Mouse (Mus musculus): ENCODE results near the gene Gimd1. TPM values are rescaled to one million over a fixed set of nuclear protein-coding genes. Genes with fewer than 3 reads are reported as not detected.

The Gimd1 gene
- polyA plus RNA-seq, 1 experiment from 2014 or later: not detected

DNA sequence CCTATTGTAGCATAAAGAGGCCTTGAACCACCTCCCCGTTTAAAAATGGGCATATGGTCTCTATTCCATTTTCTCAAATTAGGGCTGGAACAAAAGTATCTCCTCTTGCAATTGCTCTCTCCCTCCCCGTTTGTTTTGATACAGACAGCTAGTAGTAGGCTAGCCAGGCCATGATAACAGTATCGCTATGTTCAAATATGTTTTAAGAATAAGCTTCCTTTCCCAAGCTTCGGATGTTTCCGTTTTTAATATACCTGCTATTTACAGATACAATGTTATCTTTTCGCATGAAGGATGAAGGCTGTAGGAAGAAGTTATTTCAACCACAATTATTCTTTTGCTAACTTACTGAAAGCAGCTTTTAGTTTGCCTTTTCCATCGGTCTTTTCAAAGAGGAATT is 19.7 kb downstream of the Gimd1 start:
- Histone ChIP-seq H3K9ac (no peak overlapping the region), H3K27ac (no peak overlapping the region), H3K4me2 (replicated peaks) (no peak overlapping the region), H3K9me3 (no peaks in the 10 kb centered on the region), H3K36me3 (no peaks in the 10 kb centered on the region), H3K27me3 (no peaks in the 10 kb centered on the region), H3K4me3 (no peak overlapping the region), H3K4me1 (no peaks in the 10 kb centered on the region)
- 89% methylated on average over 7 of the region's 7 CpGs for WGBS
- no peak for ATAC-seq (ENCODE audit: low FRiP score, low read depth)

DNA sequence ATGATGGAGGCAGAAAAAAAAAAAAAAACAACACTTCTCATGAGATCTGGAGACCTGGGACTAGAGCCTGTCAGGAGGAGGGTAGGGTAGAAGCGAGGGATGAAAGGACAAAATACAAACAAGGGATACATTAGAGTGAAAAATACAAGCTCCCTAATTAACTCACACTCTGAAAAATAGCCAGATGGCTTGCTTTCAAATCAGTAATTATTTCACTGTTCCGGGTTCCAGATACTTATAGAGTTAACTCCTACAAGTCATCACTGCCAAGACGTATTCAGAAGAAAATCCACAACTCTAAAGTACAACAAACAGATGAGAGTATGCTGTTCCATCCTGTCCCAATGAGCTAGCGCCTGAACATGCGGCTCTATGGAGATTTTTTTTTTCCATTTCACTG is 20.6 kb downstream of the Gimd1 start:
- H3K4me1 ChIP-seq: no peaks in the 10 kb centered on the region
- no peak overlapping the region for H3K4me2 ChIP-seq (replicated peaks)
- no peak overlapping the region for H3K9ac ChIP-seq
- no peaks in the 10 kb centered on the region for H3K27me3 ChIP-seq
- H3K27ac ChIP-seq: no peak overlapping the region
- 83% methylated on average over 5 of the region's 5 CpGs for WGBS
- no peak for ATAC-seq (ENCODE audit: low FRiP score, low read depth)
- H3K4me3 ChIP-seq: no peak overlapping the region
- no peaks in the 10 kb centered on the region for H3K9me3 ChIP-seq
- no peaks in the 10 kb centered on the region for H3K36me3 ChIP-seq

DNA sequence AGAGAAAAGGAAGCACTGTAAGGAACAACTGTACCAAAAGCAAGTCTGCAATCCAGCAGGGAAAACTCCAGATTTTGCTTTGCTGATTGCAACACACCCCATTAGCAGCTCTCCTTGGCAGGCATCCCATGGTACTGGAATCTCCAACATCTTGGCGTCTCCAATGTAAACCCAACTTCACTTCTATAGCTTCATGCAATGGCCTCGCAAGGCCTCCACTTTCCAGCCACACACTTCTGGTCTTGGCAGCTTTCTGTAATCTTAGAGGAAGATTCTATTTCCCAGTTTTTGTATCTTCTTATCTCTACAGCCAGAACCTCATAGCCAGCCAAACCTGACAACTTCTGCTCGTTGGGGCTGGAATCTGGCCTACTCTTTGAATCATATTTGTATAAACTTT is 22.2 kb downstream of the Gimd1 start:
- 84% methylated on average over 3 of the region's 3 CpGs for WGBS
- no peak for ATAC-seq (ENCODE audit: low FRiP score, low read depth)
- no peaks in the 10 kb centered on the region for H3K9me3 ChIP-seq
- no peak overlapping the region for H3K9ac ChIP-seq
- no peak overlapping the region for H3K27ac ChIP-seq
- H3K36me3 ChIP-seq: no peaks in the 10 kb centered on the region
- H3K4me1 ChIP-seq: no peaks in the 10 kb centered on the region
- H3K4me3 ChIP-seq: no peak overlapping the region
- H3K27me3 ChIP-seq: no peaks in the 10 kb centered on the region
- H3K4me2 ChIP-seq (replicated peaks): no peak overlapping the region

DNA sequence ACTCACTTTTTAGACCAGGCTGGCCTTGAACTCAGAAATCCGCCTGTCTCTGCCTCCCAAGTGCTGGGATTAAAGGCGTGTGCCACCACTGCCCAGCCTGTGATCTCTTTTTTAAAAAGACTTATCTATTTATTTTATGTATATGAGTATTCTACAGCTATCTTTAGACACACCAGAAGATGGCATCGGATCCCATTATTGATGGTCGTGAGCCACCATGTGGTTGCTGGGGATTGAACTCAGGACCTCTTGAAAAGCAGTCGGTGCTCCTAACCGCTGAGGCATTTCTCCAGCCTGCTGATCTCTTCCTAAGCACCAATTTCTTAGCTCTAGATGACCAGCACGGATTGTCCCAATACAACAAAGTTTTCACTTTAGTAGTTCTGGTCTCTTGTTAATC is 24.3 kb downstream of the Gimd1 start:
- WGBS: 88% methylated on average over 7 of the region's 7 CpGs

DNA sequence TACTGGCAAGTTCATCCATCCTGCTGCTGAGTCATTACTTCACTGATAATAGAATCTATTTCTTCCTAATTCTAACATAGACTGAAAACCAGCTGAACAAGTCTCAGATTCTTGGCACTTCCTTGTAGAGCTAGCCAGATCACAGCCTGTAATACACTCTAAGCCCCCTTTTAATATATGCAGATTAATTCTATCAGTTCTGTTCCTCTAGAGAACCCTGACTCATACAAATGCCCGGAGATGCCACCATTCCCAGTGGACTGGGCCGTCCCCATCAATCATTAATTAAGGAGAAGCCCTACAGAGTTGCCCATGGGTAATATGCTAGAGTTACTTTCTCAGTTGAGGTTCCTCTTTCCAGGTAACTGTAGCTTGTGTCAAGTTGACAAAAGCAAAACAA is 26.3 kb downstream of the Gimd1 start:
- H3K9me3 ChIP-seq: no peaks in the 10 kb centered on the region
- no peak overlapping the region for H3K9ac ChIP-seq
- no peak for ATAC-seq (ENCODE audit: low FRiP score, low read depth)
- WGBS: 89% methylated on average over 2 of the region's 2 CpGs
- H3K36me3 ChIP-seq: peaks cover 26% of the 10 kb centered on the region
- no peak overlapping the region for H3K27ac ChIP-seq
- no peaks in the 10 kb centered on the region for H3K27me3 ChIP-seq
- no peak overlapping the region for H3K4me2 ChIP-seq (replicated peaks)
- no peak overlapping the region for H3K4me3 ChIP-seq
- H3K4me1 ChIP-seq: no peaks in the 10 kb centered on the region

More for the DNA sequence above, 24.3 kb downstream of the Gimd1 start:
- no peak for ATAC-seq (ENCODE audit: low FRiP score, low read depth)
- no peaks in the 10 kb centered on the region for H3K4me1 ChIP-seq
- H3K27me3 ChIP-seq: no peaks in the 10 kb centered on the region
- H3K4me3 ChIP-seq: no peak overlapping the region
- no peak overlapping the region for H3K27ac ChIP-seq
- H3K36me3 ChIP-seq: peaks cover 7% of the 10 kb centered on the region
- no peaks in the 10 kb centered on the region for H3K9me3 ChIP-seq
- no peak overlapping the region for H3K9ac ChIP-seq
- no peak overlapping the region for H3K4me2 ChIP-seq (replicated peaks)

DNA sequence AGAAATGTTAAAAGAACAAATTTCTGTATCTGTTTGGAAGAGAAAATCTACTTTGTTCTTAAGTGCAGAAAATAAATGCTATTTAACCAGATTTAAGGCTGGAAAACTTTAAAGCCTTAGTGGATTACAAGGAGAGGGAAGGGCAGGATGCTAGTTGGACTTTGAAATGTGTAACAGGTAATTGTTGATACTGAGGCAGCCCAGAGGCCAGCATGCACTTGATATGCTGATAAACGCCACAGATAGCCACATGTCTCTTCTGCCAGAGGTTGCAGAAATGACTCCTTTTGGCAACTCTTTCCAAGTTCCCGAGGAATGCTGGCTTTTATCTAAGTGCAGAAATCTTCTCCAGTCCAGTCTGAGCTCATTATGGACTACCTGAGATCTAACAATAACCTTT is 47.9 kb downstream of the Gimd1 start:
- H3K4me2 ChIP-seq (replicated peaks): no peak overlapping the region
- 84% methylated on average over 2 of the region's 2 CpGs for WGBS
- no peaks in the 10 kb centered on the region for H3K27me3 ChIP-seq
- no peak overlapping the region for H3K9ac ChIP-seq
- peaks cover under 1% of the 10 kb centered on the region; the same call in 1 of the 2 replicates for H3K4me1 ChIP-seq
- peaks cover 29% of the 10 kb centered on the region for H3K36me3 ChIP-seq
- no peak for ATAC-seq (ENCODE audit: low FRiP score, low read depth)
- no peaks in the 10 kb centered on the region for H3K9me3 ChIP-seq
- H3K4me3 ChIP-seq: no peak overlapping the region
- no peak overlapping the region for H3K27ac ChIP-seq

DNA sequence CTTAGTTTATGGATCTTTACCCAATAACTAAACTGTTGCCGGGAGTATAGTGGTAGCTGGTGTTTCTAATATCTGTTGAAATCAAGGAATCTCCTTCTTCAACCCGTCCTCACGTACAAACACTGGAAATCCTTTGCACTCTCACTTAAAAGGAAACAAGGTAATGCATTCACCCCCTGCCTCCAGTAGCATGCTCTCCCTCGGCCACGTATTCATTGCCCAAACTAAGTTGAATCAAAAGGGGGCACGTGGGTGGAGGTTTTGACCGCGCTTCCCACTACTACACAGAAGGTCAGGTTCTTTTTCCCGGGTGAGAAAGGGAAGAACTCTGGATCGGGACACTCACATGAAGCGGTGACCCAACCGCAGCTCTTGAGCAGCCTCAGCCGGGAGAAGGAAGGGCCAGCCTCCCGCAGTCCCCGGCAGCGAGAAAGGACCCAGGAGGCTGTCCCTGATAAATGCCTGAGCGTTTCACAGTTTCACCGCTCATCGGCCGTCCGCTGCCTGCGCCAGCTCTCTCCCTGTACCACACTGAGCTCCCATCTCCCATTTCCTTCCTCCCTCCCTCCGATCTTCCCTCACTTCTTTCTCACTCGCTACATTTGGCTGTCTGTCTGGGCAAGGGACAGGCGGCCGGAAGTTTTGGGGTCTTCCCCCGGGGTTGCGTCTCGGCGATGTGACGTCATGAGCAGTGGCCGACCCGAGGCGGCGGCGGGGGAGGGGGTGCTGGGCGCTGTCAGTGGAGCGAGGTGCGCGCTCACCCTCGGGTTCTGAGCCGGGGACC is 54.0 kb downstream of the Gimd1 start, which contains the start of gene Tbck:
TSS of gene Tbck (plus strand) at position 698 of the 784 bp plus-strand sequence.
- H3K9ac ChIP-seq: peak within 1 kb of the TSS; percentile 93
- H3K4me3 ChIP-seq: peak within 1 kb of the TSS; percentile 82
- peak within 1 kb of the TSS; percentile 90 for H3K27ac ChIP-seq
- WGBS: under 1% methylated on average over 42 of the region's 42 CpGs
- peak; percentile 97 for ATAC-seq (ENCODE audit: low FRiP score, low read depth)
- H3K36me3 ChIP-seq: peaks cover 9% of the 10 kb centered on the region
- peak within 1 kb of the TSS; percentile 88 for H3K4me2 ChIP-seq (replicated peaks)
- no peaks in the 10 kb centered on the region for H3K27me3 ChIP-seq
- peaks cover 15% of the 10 kb centered on the region for H3K4me1 ChIP-seq
- no peaks in the 10 kb centered on the region for H3K9me3 ChIP-seq

DNA sequence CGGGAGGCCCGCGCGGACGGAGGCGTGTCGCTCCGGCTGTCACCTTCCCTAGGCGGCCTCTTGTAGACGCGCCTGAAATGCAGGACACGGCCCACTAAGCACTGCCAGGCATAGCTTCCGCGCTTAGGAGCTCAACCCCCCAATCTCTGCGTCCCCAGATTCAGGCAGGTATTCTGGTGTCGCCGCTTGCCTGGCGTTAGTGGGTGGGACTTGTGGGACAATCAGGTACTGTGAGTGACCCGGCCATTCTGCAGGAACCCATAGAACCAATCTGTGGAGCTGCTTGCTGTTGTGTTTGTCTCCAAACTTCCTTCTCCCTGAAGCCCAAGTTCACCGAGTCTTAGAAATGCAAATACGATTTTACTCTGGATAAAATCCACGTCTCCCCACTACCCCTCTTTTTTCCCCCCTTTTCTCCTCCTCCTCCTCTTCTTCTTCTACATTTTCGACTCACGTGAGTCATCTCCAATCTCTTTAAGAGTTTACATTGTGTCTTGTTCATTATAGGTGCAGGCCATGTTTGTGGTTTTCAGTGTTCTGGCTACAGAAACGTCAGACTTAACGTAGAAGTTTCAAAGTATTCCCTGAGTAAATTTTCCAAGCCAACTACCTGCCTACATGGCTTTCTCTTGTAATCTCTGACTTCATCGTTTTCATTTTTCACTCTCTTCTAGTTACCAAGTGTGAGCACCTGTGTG is 54.8 kb downstream of the Gimd1 start, which contains the start of gene Aimp1:
TSS of gene Aimp1 (minus strand) at position 140 of the 698 bp plus-strand sequence.
- Histone ChIP-seq H3K36me3 (peaks cover 8% of the 10 kb centered on the region), H3K27ac (peak within 1 kb of the TSS; percentile 90), H3K27me3 (no peaks in the 10 kb centered on the region), H3K9ac (peak within 1 kb of the TSS; percentile 93), H3K4me1 (peaks cover 15% of the 10 kb centered on the region), H3K4me3 (peak within 1 kb of the TSS; percentile 82), H3K9me3 (no peaks in the 10 kb centered on the region), H3K4me2 (replicated peaks) (peak within 1 kb of the TSS; percentile 88)
- no peak for ATAC-seq (ENCODE audit: low FRiP score, low read depth)
- 2% methylated on average over 27 of the region's 27 CpGs for WGBS

Other genes starting within 250 kb of the Gimd1 start
- 30.9 and 31.1 TPM in 2 replicates for gene Tbck, start 54.3 kb downstream of the Gimd1 start, polyA plus RNA-seq (2015; fragmentation: Nextera tagmentation; extraction: Ambion mirVana)
- 78.0 and 81.1 TPM in 2 replicates for gene Aimp1, start 54.5 kb downstream of the Gimd1 start, polyA plus RNA-seq (2015; fragmentation: Nextera tagmentation; extraction: Ambion mirVana)